Mouse (Mus musculus): Measurements from ENCODE around the gene Coro2b. TPM values are rescaled to one million over a fixed set of nuclear protein-coding genes. Genes with fewer than 3 reads are reported as not detected.
"Not testable (repeated sequence)": the region's sequence is repeated elsewhere in the genome, so short reads cannot be mapped to it uniquely, and the experiment has no call there.

The Coro2b gene
- polyA plus RNA-seq, 1 experiment from 2014 or later, result 10.3 TPM

GRCm38 (mm10) chr9:62458457-62458856 lies 78.4 kb downstream of the Coro2b start:
- Histone ChIP-seq H3K27ac (replicated peaks) (no peak overlapping the region), H3K4me2 (replicated peaks) (no peak overlapping the region), H3K4me3 (replicated peaks) (no peak overlapping the region), H3K9ac (no peak overlapping the region), H3K36me3 (no peaks in the 10 kb centered on the region), H3K27me3 (no peaks in the 10 kb centered on the region), H3K9me3 (replicated peaks) (no peaks in the 10 kb centered on the region), H3K4me1 (peaks cover 11% of the 10 kb centered on the region)
- 84% methylated on average over 3 of the region's 3 CpGs for WGBS
- ATAC-seq (ENCODE audit: insufficient number of reproducible peaks, low FRiP score, low TSS enrichment, low read depth), result no peak

GRCm38 (mm10) chr9:62456015-62456414 lies 80.8 kb downstream of the Coro2b start:
- H3K9ac ChIP-seq, result no peak overlapping the region
- H3K9me3 ChIP-seq (replicated peaks), result no peaks in the 10 kb centered on the region
- H3K27ac ChIP-seq (replicated peaks), result peak overlapping the region; percentile 71
- H3K36me3 ChIP-seq, result no peaks in the 10 kb centered on the region
- ATAC-seq (ENCODE audit: insufficient number of reproducible peaks, low FRiP score, low TSS enrichment, low read depth), result peak; percentile 58
- H3K27me3 ChIP-seq, result no peaks in the 10 kb centered on the region
- no peak overlapping the region for H3K4me2 ChIP-seq (replicated peaks)
- no peak overlapping the region for H3K4me3 ChIP-seq (replicated peaks)
- H3K4me1 ChIP-seq, result peaks cover 14% of the 10 kb centered on the region
- 30% methylated on average over 5 of the region's 5 CpGs for WGBS

- H3K27me3 ChIP-seq, result no peaks in the 10 kb centered on the region
- no peaks in the 10 kb centered on the region for H3K36me3 ChIP-seq
- no peak for ATAC-seq (ENCODE audit: insufficient number of reproducible peaks, low FRiP score, low TSS enrichment, low read depth)
- no peak overlapping the region for H3K4me2 ChIP-seq (replicated peaks)
- no peaks in the 10 kb centered on the region for H3K9me3 ChIP-seq (replicated peaks)
- peaks cover 14% of the 10 kb centered on the region for H3K4me1 ChIP-seq
- H3K9ac ChIP-seq, result no peak overlapping the region
- H3K4me3 ChIP-seq (replicated peaks), result no peak overlapping the region
- WGBS, result 63% methylated on average over 8 of the region's 8 CpGs
- peak overlapping the region; percentile 71 for H3K27ac ChIP-seq (replicated peaks)
These were observed 81.5 kb downstream of the Coro2b start for GRCm38 (mm10) chr9:62455210-62455969.

GRCm38 (mm10) chr9:62452373-62452993 lies 84.4 kb downstream of the Coro2b start:
- H3K27me3 ChIP-seq, result no peaks in the 10 kb centered on the region
- no peak overlapping the region for H3K4me2 ChIP-seq (replicated peaks)
- no peaks in the 10 kb centered on the region for H3K36me3 ChIP-seq
- peaks cover 14% of the 10 kb centered on the region for H3K4me1 ChIP-seq
- no peak overlapping the region for H3K27ac ChIP-seq (replicated peaks)
- no peak overlapping the region for H3K9ac ChIP-seq
- ATAC-seq (ENCODE audit: insufficient number of reproducible peaks, low FRiP score, low TSS enrichment, low read depth), result no peak
- WGBS, result 91% methylated on average over 8 of the region's 8 CpGs
- no peaks in the 10 kb centered on the region for H3K9me3 ChIP-seq (replicated peaks)
- no peak overlapping the region for H3K4me3 ChIP-seq (replicated peaks)

GRCm38 (mm10) chr9:62451585-62452372 lies 85.1 kb downstream of the Coro2b start:
- no peaks in the 10 kb centered on the region for H3K9me3 ChIP-seq (replicated peaks)
- H3K4me3 ChIP-seq (replicated peaks), result no peak overlapping the region
- no peaks in the 10 kb centered on the region for H3K36me3 ChIP-seq
- ATAC-seq (ENCODE audit: insufficient number of reproducible peaks, low FRiP score, low TSS enrichment, low read depth), result no peak
- peaks cover 14% of the 10 kb centered on the region for H3K4me1 ChIP-seq
- no peak overlapping the region for H3K27ac ChIP-seq (replicated peaks)
- WGBS, result 63% methylated on average over 8 of the region's 8 CpGs
- H3K9ac ChIP-seq, result no peak overlapping the region
- H3K4me2 ChIP-seq (replicated peaks), result no peak overlapping the region
- H3K27me3 ChIP-seq, result no peaks in the 10 kb centered on the region

- Histone ChIP-seq H3K9ac (no peak overlapping the region), H3K4me1 (peaks cover 10% of the 10 kb centered on the region), H3K4me3 (replicated peaks) (no peak overlapping the region), H3K27me3 (no peaks in the 10 kb centered on the region), H3K36me3 (no peaks in the 10 kb centered on the region), H3K9me3 (replicated peaks) (no peaks in the 10 kb centered on the region), H3K4me2 (replicated peaks) (no peak overlapping the region), H3K27ac (replicated peaks) (no peak overlapping the region)
- ATAC-seq (ENCODE audit: insufficient number of reproducible peaks, low FRiP score, low TSS enrichment, low read depth), result no peak
- 81% methylated on average over 7 of the region's 7 CpGs for WGBS
These were observed 86.0 kb downstream of the Coro2b start for GRCm38 (mm10) chr9:62450862-62451261.

GRCm38 (mm10) chr9:62450355-62450754 lies 86.5 kb downstream of the Coro2b start:
- Histone ChIP-seq H3K27me3 (no peaks in the 10 kb centered on the region), H3K4me3 (replicated peaks) (no peak overlapping the region), H3K9ac (no peak overlapping the region), H3K9me3 (replicated peaks) (no peaks in the 10 kb centered on the region), H3K27ac (replicated peaks) (no peak overlapping the region), H3K4me2 (replicated peaks) (no peak overlapping the region), H3K4me1 (peaks cover 5% of the 10 kb centered on the region; the same call in 1 of the 2 replicates), H3K36me3 (no peaks in the 10 kb centered on the region)
- ATAC-seq (ENCODE audit: insufficient number of reproducible peaks, low FRiP score, low TSS enrichment, low read depth), result no peak
- 80% methylated on average over 6 of the region's 6 CpGs for WGBS

- ATAC-seq (ENCODE audit: insufficient number of reproducible peaks, low FRiP score, low TSS enrichment, low read depth); H3K4me2 ChIP-seq (replicated peaks); H3K4me3 ChIP-seq (replicated peaks); H3K9me3 ChIP-seq (replicated peaks); H3K4me1 ChIP-seq; H3K27me3 ChIP-seq; H3K36me3 ChIP-seq; H3K27ac ChIP-seq (replicated peaks); H3K9ac ChIP-seq: not testable (repeated sequence)
- whole genome bisulfite sequencing, result 91% methylated on average over 6 of the region's 10 CpGs
These were observed 89.5 kb downstream of the Coro2b start for GRCm38 (mm10) chr9:62447337-62447736.

GRCm38 (mm10) chr9:62438755-62439101 lies 98.1 kb downstream of the Coro2b start:
- no peak overlapping the region for H3K9ac ChIP-seq
- 51% methylated on average over 3 of the region's 3 CpGs for WGBS
- no peaks in the 10 kb centered on the region for H3K27me3 ChIP-seq
- no peak overlapping the region for H3K4me3 ChIP-seq (replicated peaks)
- H3K4me1 ChIP-seq, result peaks cover 23% of the 10 kb centered on the region
- H3K27ac ChIP-seq (replicated peaks), result peak overlapping the region; percentile 63
- H3K36me3 ChIP-seq, result no peaks in the 10 kb centered on the region
- H3K4me2 ChIP-seq (replicated peaks), result no peak overlapping the region
- ATAC-seq (ENCODE audit: insufficient number of reproducible peaks, low FRiP score, low TSS enrichment, low read depth), result peak; percentile 68
- no peaks in the 10 kb centered on the region for H3K9me3 ChIP-seq (replicated peaks)

- H3K4me1 ChIP-seq, result peaks cover 23% of the 10 kb centered on the region
- no peaks in the 10 kb centered on the region for H3K27me3 ChIP-seq
- no peak for ATAC-seq (ENCODE audit: insufficient number of reproducible peaks, low FRiP score, low TSS enrichment, low read depth)
- no peak overlapping the region for H3K4me2 ChIP-seq (replicated peaks)
- no peak overlapping the region for H3K4me3 ChIP-seq (replicated peaks)
- no peaks in the 10 kb centered on the region for H3K9me3 ChIP-seq (replicated peaks)
- H3K27ac ChIP-seq (replicated peaks), result peak overlapping the region; percentile 63
- no peaks in the 10 kb centered on the region for H3K36me3 ChIP-seq
- H3K9ac ChIP-seq, result no peak overlapping the region
- 73% methylated on average over 5 of the region's 5 CpGs for WGBS
These were observed 98.6 kb downstream of the Coro2b start for GRCm38 (mm10) chr9:62438085-62438754.

GRCm38 (mm10) chr9:62437446-62437845 lies 99.4 kb downstream of the Coro2b start:
- WGBS, result 92% methylated on average over 7 of the region's 7 CpGs
- ATAC-seq (ENCODE audit: insufficient number of reproducible peaks, low FRiP score, low TSS enrichment, low read depth), result no peak
- Histone ChIP-seq H3K9ac (no peak overlapping the region), H3K4me3 (replicated peaks) (no peak overlapping the region), H3K27me3 (no peaks in the 10 kb centered on the region), H3K4me2 (replicated peaks) (no peak overlapping the region), H3K36me3 (no peaks in the 10 kb centered on the region), H3K4me1 (peaks cover 23% of the 10 kb centered on the region), H3K27ac (replicated peaks) (no peak overlapping the region), H3K9me3 (replicated peaks) (no peaks in the 10 kb centered on the region)

All from embryonic facial prominence, embryonic 15.5 days (tissue).